Mouse (Mus musculus) cerebellum, adult 11 months (tissue): ENCODE measurements at regions not wholly inside any gene's neighbourhood (a gene's known extent, or its start where the extent isn't known, plus 50 kb on each side); places are given as distances from the start of the nearest gene placed in this dataset.

ENCODE experiments used
- DNase-seq: peaks from one replicate; pipeline ENCODE4 v3.0.0; 2022

GRCm38 (mm10) chr2:179386871-179387270 lies 55.4 kb upstream of the Cdh4 start:
- DNase-seq, result no peak

DNA sequence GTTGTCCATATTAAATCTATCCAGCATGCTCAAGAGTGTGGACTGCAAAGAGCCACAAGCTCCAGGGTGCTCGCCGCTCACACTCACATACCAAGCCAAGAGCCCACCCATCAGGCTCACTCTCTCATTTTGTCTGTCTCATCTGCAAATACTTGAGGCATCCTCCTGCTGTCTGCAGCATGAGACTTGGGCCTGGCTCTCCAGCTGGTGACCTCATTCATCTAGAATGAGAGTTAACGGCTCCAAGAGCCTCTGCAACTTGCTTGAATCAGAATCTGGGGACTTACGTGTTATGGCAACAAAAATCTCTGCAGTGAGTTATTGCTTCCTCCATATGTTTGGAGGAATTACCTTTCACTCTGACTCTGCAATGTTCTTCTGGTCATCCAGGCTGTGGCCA lies 51.7 kb upstream of the Cdh4 start:
- no peak for DNase-seq

GRCm38 (mm10) chr2:179390924-179391461 lies 51.2 kb upstream of the Cdh4 start:
- no peak for DNase-seq
